ENCODE assay signal across 9 mouse cellular contexts in the genomic region with DNA sequence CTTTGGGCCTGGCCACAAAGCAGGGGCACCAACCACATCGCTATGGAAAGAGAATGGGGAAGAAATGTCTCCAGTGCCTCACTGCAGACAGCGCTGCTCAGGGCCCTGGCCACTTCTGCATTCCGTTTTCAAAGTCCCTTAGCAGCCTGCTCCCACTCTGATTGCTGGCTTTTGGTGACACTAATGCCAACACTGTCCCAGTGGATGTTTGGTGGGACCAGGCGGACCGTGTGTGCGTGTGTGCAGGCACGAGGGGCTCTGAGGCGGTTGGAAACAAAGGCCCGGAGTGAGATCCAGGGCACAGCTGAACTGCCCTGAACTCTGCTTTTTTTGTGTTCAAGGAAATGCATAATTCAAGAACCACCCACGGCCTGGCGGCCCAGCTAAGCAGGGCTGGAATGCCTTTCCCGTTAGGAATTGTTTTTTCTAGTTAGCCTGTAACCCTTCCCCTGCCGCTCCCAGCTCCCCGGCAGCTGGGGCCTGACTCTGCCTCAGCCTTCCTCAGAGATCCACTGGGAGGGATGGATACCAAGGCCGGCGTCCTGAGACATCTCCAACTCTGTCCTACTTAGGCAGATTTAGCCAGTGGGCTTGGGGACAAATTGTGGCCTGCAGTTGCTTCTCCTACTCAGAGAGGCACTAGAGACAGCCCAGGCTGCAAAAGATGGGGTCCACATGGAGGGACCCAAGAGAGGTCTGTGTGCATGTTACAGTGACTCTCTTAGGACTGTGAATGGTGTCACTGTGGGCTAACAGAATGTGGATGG.
DNase-seq lines count a peak whose midpoint lies in the region; ATAC-seq and TF ChIP-seq lines count a peak whose summit lies in the region.
"Had no signal": no experiment of that assay in that cellular context is flagged by ENCODE, and none has a peak within 500 bp of the region (broad histone marks: within the 10 kb centered on the region; RNA-seq: fewer than 3 reads in every experiment).

No protein-coding gene starts in this region.

- DNase-seq in layer of hippocampus, adult 11-12 months (ENCODE audit: low spot score), result peak; percentile 48
- no peak for DNase-seq in layer of hippocampus, adult 9-10 months (ENCODE audit: low spot score)
- DNase-seq in forebrain, postnatal 0 days, result peak; percentile 53
- DNase-seq in heart, postnatal 14 days, result peak; percentile 73 to 75
- peak; percentile 78 to 89 for DNase-seq in kidney, postnatal 4 days
- DNase-seq in lung, embryonic 14.5 days, result peak; percentile 85
- DNase-seq in retina, postnatal 1 day, result peak; percentile 76
- no peak for DNase-seq in cerebellum, postnatal 25 days

- H3K27ac ChIP-seq in forebrain, postnatal 0 days (ENCODE audit: low read depth, low read length), result peak overlapping the region; percentile 66
- H3K27ac ChIP-seq in lung, embryonic 14.5 days (ENCODE audit: low read depth), result peak overlapping the region; percentile 97

- TF ChIP-seq CTCF in forebrain, postnatal 0 days (IDR thresholded peaks at IDR 0.05; ENCODE audit: low read depth), result no peak
- TF ChIP-seq CTCF in lung, embryonic 14.5 days (IDR thresholded peaks at IDR 0.05; ENCODE audit: low read depth), result no peak

- H3K36me3 ChIP-seq in forebrain, postnatal 0 days (ENCODE audit: insufficient read depth), result no peaks in the 10 kb centered on the region
- H3K36me3 ChIP-seq in lung, embryonic 14.5 days (ENCODE audit: insufficient read depth), result no peaks in the 10 kb centered on the region

- H3K27me3 ChIP-seq in forebrain, postnatal 0 days (ENCODE audit: insufficient read depth, low read length), result no peaks in the 10 kb centered on the region
- no peaks in the 10 kb centered on the region for H3K27me3 ChIP-seq in lung, embryonic 14.5 days (ENCODE audit: insufficient read depth, low read length)

- H3K4me3 ChIP-seq in forebrain, postnatal 0 days (ENCODE audit: low read depth, low read length), result no peak overlapping the region
- H3K4me3 ChIP-seq in lung, embryonic 14.5 days (ENCODE audit: low read depth, low read length), result no peak overlapping the region
- H3K4me3 ChIP-seq: megakaryocyte, embryonic 14.5 days had no signal

- 14% methylated on average over 16 of the region's 16 CpGs for WGBS in forebrain, postnatal 0 days
- 14% methylated on average over 16 of the region's 16 CpGs for WGBS in lung, embryonic 14.5 days

- peaks cover 8% of the 10 kb centered on the region for H3K4me1 ChIP-seq in forebrain, postnatal 0 days (ENCODE audit: insufficient read depth)
- peaks cover 52% of the 10 kb centered on the region for H3K4me1 ChIP-seq in lung, embryonic 14.5 days (ENCODE audit: insufficient read depth)

- H3K9ac ChIP-seq in forebrain, postnatal 0 days, result no peak overlapping the region
- H3K9ac ChIP-seq in lung, embryonic 14.5 days, result peak overlapping the region; percentile 37

- ATAC-seq in forebrain, postnatal 0 days, result peak; percentile 76
- peak; percentile 45 for ATAC-seq in lung, embryonic 14.5 days (ENCODE audit: insufficient read depth)

- no peak overlapping the region for H3K4me2 ChIP-seq in forebrain, postnatal 0 days (ENCODE audit: low read depth)
- no peak overlapping the region for H3K4me2 ChIP-seq in lung, embryonic 14.5 days

- intact Hi-C loops in heart, postnatal 14 days (cut with DNase I), result loop anchor here (2.0 kb wide), 1 partner anchor 38 kb away; no protein-coding TSS in a partner anchor

- H3K9me3 ChIP-seq in forebrain, postnatal 0 days (ENCODE audit: low read length), result no peaks in the 10 kb centered on the region
- no peaks in the 10 kb centered on the region for H3K9me3 ChIP-seq in lung, embryonic 14.5 days (ENCODE audit: low read depth, low read length)
- H3K9me3 ChIP-seq: megakaryocyte, embryonic 14.5 days had no signal

Comparison
In these comparisons a context has a peak if more than half of its experiments do, and no peak if none do; other contexts are left out.
1. DNase-seq: peak in layer of hippocampus, adult 11-12 months (single experiment), forebrain, postnatal 0 days (single experiment), heart, postnatal 14 days (2 of 2), kidney, postnatal 4 days (2 of 2), lung, embryonic 14.5 days (single experiment) and retina, postnatal 1 day (single experiment); none in layer of hippocampus, adult 9-10 months (single experiment) and cerebellum, postnatal 25 days (0 of 2).